Mouse (Mus musculus) liver, embryonic 13.5 days (tissue): Measurements from ENCODE around the gene Cpox. TPM values are rescaled to one million over a fixed set of nuclear protein-coding genes. Genes with fewer than 3 reads are reported as not detected.
A peak's percentile ranks its signal among the peaks of the same experiment; 100 is the strongest.
"Not testable (repeated sequence)": the region's sequence is repeated elsewhere in the genome, so short reads cannot be mapped to it uniquely, and the experiment has no call there.

Experiments used
- ATAC-seq: fragments of 200-750 bp; cut with Nextera tagmentation; 2 replicates; pipeline ENCODE4 v1.8.0; 2017; ENCODE audit warnings: low read depth, mild to moderate bottlenecking, moderate number of reproducible peaks, moderate library complexity
- DNase-seq: peaks from one replicate; pipeline ENCODE4 v3.0.0; 2022
- H3K27ac ChIP-seq: fragments of 300-500 bp; sonication (generic); 2 replicates; pipeline ENCODE4 v1.5.1; 2015; ENCODE audit warnings: moderate library complexity, mild to moderate bottlenecking, inconsistent platforms
- H3K27me3 ChIP-seq: fragments of 300-500 bp; sonication (generic); 2 replicates; pipeline ENCODE4 v1.6.1; 2015; ENCODE audit warnings: mild to moderate bottlenecking, inconsistent platforms
- H3K36me3 ChIP-seq: fragments of 300-500 bp; sonication (generic); 2 replicates; pipeline ENCODE4 v1.6.1; 2015; ENCODE audit warnings: mild to moderate bottlenecking, inconsistent platforms
- H3K4me1 ChIP-seq: fragments of 300-500 bp; sonication (generic); replicated peaks from 2 replicates; pipeline ENCODE4 v1.6.1; 2015; ENCODE audit warnings: inconsistent platforms
- H3K4me2 ChIP-seq: fragments of 300-500 bp; sonication (generic); 2 replicates; pipeline ENCODE4 v1.6.1; 2015; ENCODE audit warnings: inconsistent platforms, mild to moderate bottlenecking, moderate library complexity
- H3K4me3 ChIP-seq: fragments of 300-500 bp; sonication (generic); replicated peaks from 2 replicates; pipeline ENCODE4 v1.5.1; 2015; ENCODE audit warnings: mild to moderate bottlenecking, inconsistent platforms
- H3K9ac ChIP-seq: fragments of 300-500 bp; sonication (generic); 2 replicates; pipeline ENCODE4 v1.6.1; 2015; ENCODE audit warnings: mild to moderate bottlenecking, inconsistent platforms
- H3K9me3 ChIP-seq: fragments of 300-500 bp; sonication (generic); replicated peaks from 2 replicates; pipeline ENCODE4 v1.6.1; 2016; ENCODE audit warnings: inconsistent platforms
- WGBS: fragments of 180-500 bp; shearing (Covaris S2); methylation state at CpG from one replicate; pipeline ENCODE4 v1.1.7; 2015; ENCODE audit not compliant: insufficient replicate concordance; 5-methylcytosine and 5-hydroxymethylcytosine counted together
- polyA plus RNA-seq: library from polyadenylated mRNA; unstranded; fragments of >200 nt; fragmentation: Nextera tagmentation; extraction: Ambion mirVana; gene quantifications from 2 replicates; pipeline ENCODE4 v1.2.1, GENCODE M21; 2015

The Cpox gene
- polyA plus RNA-seq, 1 experiment from 2014 or later: 422 TPM

GRCm38 (mm10) chr16:58638689-58639175, 31.4 kb upstream of the Cpox start, which contains the start of gene E330017A01Rik:
Gene E330017A01Rik (minus strand): TSS chr16:58638739.
- H3K4me2 ChIP-seq: peak within 1 kb of the TSS; percentile 19; the same call in 1 of the 2 replicates
- WGBS: 72% methylated on average over 3 of the region's 3 CpGs

GRCm38 (mm10) chr16:58649979-58650378, 20.1 kb upstream of the Cpox start:
- Histone ChIP-seq H3K4me2 (no peak overlapping the region), H3K4me1 (peaks cover 3% of the 10 kb centered on the region; the same call in 1 of the 2 replicates), H3K27me3 (no peaks in the 10 kb centered on the region), H3K9me3 (no peaks in the 10 kb centered on the region), H3K27ac (no peak overlapping the region), H3K9ac (no peak overlapping the region), H3K36me3 (no peaks in the 10 kb centered on the region), H3K4me3 (no peak overlapping the region)
- 92% methylated on average over 10 of the region's 10 CpGs for WGBS
- ATAC-seq: no peak
- no peak for DNase-seq

More at GRCm38 (mm10) chr16:58638689-58639175, 31.4 kb upstream of the Cpox start, which contains the start of gene E330017A01Rik:
- no peak within 1 kb of the TSS for H3K4me3 ChIP-seq
- peaks cover 19% of the 10 kb centered on the region for H3K4me1 ChIP-seq
- H3K27ac ChIP-seq: peak within 1 kb of the TSS; percentile 60
- no peaks in the 10 kb centered on the region for H3K27me3 ChIP-seq
- ATAC-seq: no peak
- H3K9me3 ChIP-seq: no peaks in the 10 kb centered on the region
- peak within 1 kb of the TSS; percentile 42 for H3K9ac ChIP-seq
- no peaks in the 10 kb centered on the region for H3K36me3 ChIP-seq
- no peak for DNase-seq

GRCm38 (mm10) chr16:58655751-58656150, 14.3 kb upstream of the Cpox start:
- no peak for DNase-seq
- no peaks in the 10 kb centered on the region for H3K27me3 ChIP-seq
- H3K4me2 ChIP-seq: no peak overlapping the region

GRCm38 (mm10) chr16:58656526-58656925, 13.6 kb upstream of the Cpox start:
- peak overlapping the region; percentile 75 for H3K27ac ChIP-seq
- peaks cover 51% of the 10 kb centered on the region for H3K4me1 ChIP-seq
- WGBS: 89% methylated on average over 4 of the region's 4 CpGs
- H3K9ac ChIP-seq: no peak overlapping the region
- no peak for ATAC-seq
- H3K36me3 ChIP-seq: no peaks in the 10 kb centered on the region
- H3K27me3 ChIP-seq: no peaks in the 10 kb centered on the region
- H3K4me3 ChIP-seq: no peak overlapping the region
- H3K4me2 ChIP-seq: no peak overlapping the region
- H3K9me3 ChIP-seq: no peaks in the 10 kb centered on the region
- no peak for DNase-seq

More at GRCm38 (mm10) chr16:58655751-58656150, 14.3 kb upstream of the Cpox start:
- H3K4me1 ChIP-seq: peaks cover 44% of the 10 kb centered on the region
- no peak overlapping the region for H3K27ac ChIP-seq
- ATAC-seq: no peak
- H3K9ac ChIP-seq: no peak overlapping the region
- no peak overlapping the region for H3K4me3 ChIP-seq
- no peaks in the 10 kb centered on the region for H3K9me3 ChIP-seq
- H3K36me3 ChIP-seq: no peaks in the 10 kb centered on the region

- DNase-seq (peak; percentile 63), ATAC-seq (peak; percentile 72)
- WGBS: 46% methylated on average over 6 of the region's 6 CpGs
- Histone ChIP-seq H3K27me3 (no peaks in the 10 kb centered on the region), H3K4me3 (peak overlapping the region; percentile 18; the same call in 1 of the 2 replicates), H3K36me3 (no peaks in the 10 kb centered on the region), H3K9me3 (no peaks in the 10 kb centered on the region), H3K4me1 (peaks cover 73% of the 10 kb centered on the region), H3K4me2 (peak overlapping the region; percentile 57), H3K9ac (peak overlapping the region; percentile 61), H3K27ac (peak overlapping the region; percentile 99)
Measured at GRCm38 (mm10) chr16:58658668-58659067, 11.4 kb upstream of the Cpox start.

- H3K9ac ChIP-seq: peak overlapping the region; percentile 74
- H3K4me2 ChIP-seq: peak overlapping the region; percentile 70
- peak overlapping the region; percentile 99 for H3K27ac ChIP-seq
- 16% methylated on average over 5 of the region's 5 CpGs for WGBS
- H3K27me3 ChIP-seq: no peaks in the 10 kb centered on the region
- DNase-seq: peak; percentile 78
- peak; percentile 94 for ATAC-seq
- H3K36me3 ChIP-seq: no peaks in the 10 kb centered on the region
- H3K4me3 ChIP-seq: peak overlapping the region; percentile 43
- H3K4me1 ChIP-seq: peaks cover 98% of the 10 kb centered on the region
- no peaks in the 10 kb centered on the region for H3K9me3 ChIP-seq
Measured at GRCm38 (mm10) chr16:58661826-58662225, 8.3 kb upstream of the Cpox start.

GRCm38 (mm10) chr16:58662287-58662791, 7.8 kb upstream of the Cpox start:
- Histone ChIP-seq H3K4me2 (peak overlapping the region; percentile 70), H3K27me3 (no peaks in the 10 kb centered on the region), H3K9ac (peak overlapping the region; percentile 74), H3K4me3 (peak overlapping the region; percentile 43), H3K9me3 (no peaks in the 10 kb centered on the region), H3K36me3 (no peaks in the 10 kb centered on the region), H3K27ac (peak overlapping the region; percentile 99), H3K4me1 (peaks cover 100% of the 10 kb centered on the region)
- DNase-seq (no peak), ATAC-seq (no peak)

- Histone ChIP-seq H3K4me3 (no peak overlapping the region), H3K9ac (peak overlapping the region; percentile 74), H3K27me3 (no peaks in the 10 kb centered on the region), H3K9me3 (no peaks in the 10 kb centered on the region), H3K4me2 (no peak overlapping the region), H3K27ac (peak overlapping the region; percentile 99), H3K4me1 (peaks cover 100% of the 10 kb centered on the region), H3K36me3 (no peaks in the 10 kb centered on the region)
- 40% methylated on average over 5 of the region's 5 CpGs for WGBS
- no peak for ATAC-seq
- no peak for DNase-seq
Measured at GRCm38 (mm10) chr16:58663021-58663420, 7.1 kb upstream of the Cpox start.

- ATAC-seq (no peak), DNase-seq (no peak)
- Histone ChIP-seq H3K27ac (peak overlapping the region; percentile 99), H3K4me2 (no peak overlapping the region), H3K9ac (peak overlapping the region; percentile 37), H3K27me3 (no peaks in the 10 kb centered on the region), H3K4me1 (peaks cover 99% of the 10 kb centered on the region), H3K36me3 (no peaks in the 10 kb centered on the region), H3K9me3 (no peaks in the 10 kb centered on the region), H3K4me3 (no peak overlapping the region)
- WGBS: 74% methylated on average over 2 of the region's 2 CpGs
Measured at GRCm38 (mm10) chr16:58663816-58664215, 6.3 kb upstream of the Cpox start.

- not testable (repeated sequence) for H3K27me3 ChIP-seq, ATAC-seq, DNase-seq, H3K4me3 ChIP-seq, H3K4me2 ChIP-seq, H3K9me3 ChIP-seq, H3K36me3 ChIP-seq
- Histone ChIP-seq H3K4me1 (peaks cover 95% of the 10 kb centered on the region), H3K9ac (0 out of 2 replicates have a peak overlapping the region, but pooled peaks have one; percentile 2), H3K27ac (peak overlapping the region; percentile 99)
Measured at GRCm38 (mm10) chr16:58665137-58665536, 5.0 kb upstream of the Cpox start.

GRCm38 (mm10) chr16:58666681-58667080, 3.4 kb upstream of the Cpox start:
- H3K4me3 ChIP-seq, H3K9me3 ChIP-seq, H3K4me2 ChIP-seq, H3K27me3 ChIP-seq, ATAC-seq, DNase-seq, H3K36me3 ChIP-seq: not testable (repeated sequence)
- WGBS: 81% methylated on average over 3 of the region's 3 CpGs
- Histone ChIP-seq H3K9ac (peak overlapping the region; percentile 49), H3K27ac (peak overlapping the region; percentile 99), H3K4me1 (peaks cover 79% of the 10 kb centered on the region)

- Histone ChIP-seq H3K4me1 (peaks cover 69% of the 10 kb centered on the region), H3K4me3 (peak overlapping the region; percentile 97), H3K4me2 (peak overlapping the region; percentile 79), H3K9ac (peak overlapping the region; percentile 99), H3K27me3 (no peaks in the 10 kb centered on the region), H3K27ac (peak overlapping the region; percentile 99), H3K36me3 (peaks cover 22% of the 10 kb centered on the region), H3K9me3 (no peaks in the 10 kb centered on the region)
- DNase-seq: no peak
- 41% methylated on average over 3 of the region's 3 CpGs for WGBS
- ATAC-seq: no peak
Measured at GRCm38 (mm10) chr16:58668586-58668985, 1.5 kb upstream of the Cpox start.
